Mouse (Mus musculus): Measurements from ENCODE around the gene Cd33. TPM values are rescaled to one million over a fixed set of nuclear protein-coding genes. Genes with fewer than 3 reads are reported as not detected.

Cd33 gene
- total RNA-seq (2021) (1 to 10 TPM; 2.4 to 3.5 TPM), polyA plus RNA-seq (2012; rRNA removed) (7.6 and 7.9 TPM in 2 replicates)
- long read RNA-seq = 0 reads

DNA sequence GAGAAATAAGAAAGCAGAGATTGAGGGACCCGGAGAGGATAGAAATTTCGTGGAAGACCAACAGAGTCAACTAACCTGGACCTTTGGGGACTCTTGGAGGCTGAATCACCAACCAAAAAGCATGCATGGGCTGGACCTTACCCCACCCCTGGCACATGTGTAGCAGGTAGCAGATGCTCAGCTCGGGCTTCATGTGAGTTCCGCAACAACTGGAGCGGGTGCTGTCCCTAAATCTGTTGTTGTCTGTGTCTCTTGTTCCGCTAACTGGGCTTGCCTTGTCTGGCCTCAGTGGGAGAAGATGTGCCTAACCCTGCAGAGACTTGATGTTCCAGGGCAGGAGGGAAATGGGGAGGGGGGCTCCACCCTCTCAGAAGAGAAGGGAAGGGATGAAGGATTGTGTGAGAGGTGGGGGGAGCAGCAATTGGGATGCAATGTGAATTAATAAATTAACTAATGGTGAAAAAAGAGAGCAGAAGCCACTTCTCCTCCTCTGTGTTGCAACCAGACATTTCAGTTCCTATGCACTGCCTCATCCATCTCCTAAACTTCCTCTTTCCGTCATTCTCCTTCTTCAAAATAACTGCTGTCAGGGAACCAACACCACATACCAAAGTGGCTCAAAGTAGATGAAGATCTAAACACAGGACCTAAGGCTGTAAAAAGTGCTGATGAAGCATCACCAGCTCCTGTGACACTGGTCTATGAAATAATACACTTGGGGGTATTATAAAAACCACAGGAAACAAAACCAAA is at the start of gene Cd33:
Gene Cd33 (minus strand): TSS at position 204 of the 753 bp plus-strand sequence.
- Histone ChIP-seq H3K36me3 (ENCODE audit: control insufficient read depth, insufficient read depth, low read length) (no peaks in the 10 kb centered on the region), H3K27ac (no peak within 1 kb of the TSS), H3K79me2 (replicated peaks; ENCODE audit: control insufficient read depth, insufficient read depth, low read length) (no peaks in the 10 kb centered on the region), H3K9ac (ENCODE audit: low read depth, low read length) (no peak within 1 kb of the TSS), H3K4me3 (no peak within 1 kb of the TSS), H3K4me1 (ENCODE audit: control insufficient read depth, insufficient read depth, low read length) (no peaks in the 10 kb centered on the region), H3K27me3 (ENCODE audit: control insufficient read depth, insufficient read depth, low read length) (no peaks in the 10 kb centered on the region; the same call in 1 of the 2 replicates)
- WGBS = 57% methylated on average over 7 of the region's 7 CpGs
- intact Hi-C loops (cut with DNase I) = no loop called here
- no peak for TF ChIP-seq EP300 (IDR thresholded peaks at IDR 0.05; ENCODE audit: insufficient read depth, low read depth, low read length)
- no peak for TF ChIP-seq CTCF (IDR thresholded peaks at IDR 0.05)
- no peak for TF ChIP-seq POLR2A (IDR thresholded peaks at IDR 0.05; ENCODE audit: insufficient read depth, low read depth, low read length)
- DNase-seq = peak in 1 of 2 experiments; percentile 47

DNA sequence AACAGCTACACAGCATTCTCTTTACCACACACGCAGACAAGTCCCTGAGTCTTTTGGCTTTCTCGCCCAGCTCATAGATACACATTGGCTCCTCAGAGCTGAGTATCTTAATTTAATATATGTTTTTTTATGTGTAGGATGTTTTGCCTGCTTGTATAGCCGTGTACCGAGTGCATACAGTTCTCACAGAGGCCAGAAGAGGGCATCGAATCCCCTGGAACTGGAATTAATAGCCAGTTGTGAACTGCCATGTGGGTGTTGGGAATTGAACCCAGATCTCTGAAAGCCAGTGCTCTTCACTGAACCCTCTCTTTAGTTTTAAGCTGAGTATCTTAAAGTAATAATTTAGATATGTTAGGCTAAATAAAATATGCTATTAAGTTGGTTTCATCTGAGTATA is 40.6 kb upstream of the Cd33 start:
- Histone ChIP-seq H3K27me3 (ENCODE audit: control insufficient read depth, insufficient read depth, low read length) (no peaks in the 10 kb centered on the region), H3K4me1 (ENCODE audit: control insufficient read depth, insufficient read depth, low read length) (peaks cover 5% of the 10 kb centered on the region), H3K4me3 (no peak overlapping the region), H3K36me3 (ENCODE audit: control insufficient read depth, insufficient read depth, low read length) (peaks cover 2% of the 10 kb centered on the region), H3K9ac (ENCODE audit: low read depth, low read length) (no peak overlapping the region), H3K27ac (no peak overlapping the region), H3K79me2 (replicated peaks; ENCODE audit: control insufficient read depth, insufficient read depth, low read length) (no peaks in the 10 kb centered on the region)
- 91% methylated on average over 5 of the region's 5 CpGs for WGBS
- intact Hi-C loops (cut with DNase I) = loop anchor here (5.0 to 10.0 kb wide), 2 partner anchors 137 to 310 kb away; no protein-coding TSS in a partner anchor
- no peak for DNase-seq
- no peak for TF ChIP-seq EP300 (IDR thresholded peaks at IDR 0.05; ENCODE audit: insufficient read depth, low read depth, low read length)
- TF ChIP-seq POLR2A (IDR thresholded peaks at IDR 0.05; ENCODE audit: insufficient read depth, low read depth, low read length) = no peak
- peak; percentile 48 for TF ChIP-seq CTCF (IDR thresholded peaks at IDR 0.05)

DNA sequence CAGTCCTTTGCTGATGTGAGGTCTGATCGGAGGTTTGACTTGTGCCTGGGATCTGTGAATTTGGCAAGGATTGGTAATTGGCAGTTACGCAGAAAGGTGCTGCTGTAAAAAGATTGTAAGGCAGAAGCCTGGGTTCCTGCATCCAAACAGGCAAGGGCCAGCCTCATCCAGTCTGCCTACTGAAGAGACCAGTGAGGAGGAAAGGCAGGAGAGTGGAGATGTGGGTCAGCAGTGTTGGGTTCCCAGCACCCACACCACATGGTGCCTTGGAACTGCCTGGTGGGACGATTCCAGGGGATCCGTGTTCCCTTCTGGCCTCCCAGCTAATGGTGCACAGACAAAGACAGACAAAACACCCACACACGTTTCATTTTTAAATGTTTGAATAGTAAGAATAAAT is 36.3 kb upstream of the Cd33 start:
- intact Hi-C loops (cut with DNase I) = loop anchor here (2.0 to 10.0 kb wide), 3 partner anchors 90 to 314 kb away; no protein-coding TSS in a partner anchor
- Histone ChIP-seq H3K4me3 (peak overlapping the region; percentile 84), H3K27ac (no peak overlapping the region), H3K27me3 (ENCODE audit: control insufficient read depth, insufficient read depth, low read length) (no peaks in the 10 kb centered on the region), H3K36me3 (ENCODE audit: control insufficient read depth, insufficient read depth, low read length) (no peaks in the 10 kb centered on the region; the same call in 1 of the 2 replicates), H3K79me2 (replicated peaks; ENCODE audit: control insufficient read depth, insufficient read depth, low read length) (no peaks in the 10 kb centered on the region), H3K4me1 (ENCODE audit: control insufficient read depth, insufficient read depth, low read length) (peaks cover 7% of the 10 kb centered on the region), H3K9ac (ENCODE audit: low read depth, low read length) (no peak overlapping the region; the same call in 1 of the 2 replicates)
- WGBS = 53% methylated on average over 5 of the region's 5 CpGs
- no peak for DNase-seq
- no peak for TF ChIP-seq CTCF (IDR thresholded peaks at IDR 0.05)
- TF ChIP-seq EP300 (IDR thresholded peaks at IDR 0.05; ENCODE audit: insufficient read depth, low read depth, low read length) = no peak
- TF ChIP-seq POLR2A (IDR thresholded peaks at IDR 0.05; ENCODE audit: insufficient read depth, low read depth, low read length) = no peak

DNA sequence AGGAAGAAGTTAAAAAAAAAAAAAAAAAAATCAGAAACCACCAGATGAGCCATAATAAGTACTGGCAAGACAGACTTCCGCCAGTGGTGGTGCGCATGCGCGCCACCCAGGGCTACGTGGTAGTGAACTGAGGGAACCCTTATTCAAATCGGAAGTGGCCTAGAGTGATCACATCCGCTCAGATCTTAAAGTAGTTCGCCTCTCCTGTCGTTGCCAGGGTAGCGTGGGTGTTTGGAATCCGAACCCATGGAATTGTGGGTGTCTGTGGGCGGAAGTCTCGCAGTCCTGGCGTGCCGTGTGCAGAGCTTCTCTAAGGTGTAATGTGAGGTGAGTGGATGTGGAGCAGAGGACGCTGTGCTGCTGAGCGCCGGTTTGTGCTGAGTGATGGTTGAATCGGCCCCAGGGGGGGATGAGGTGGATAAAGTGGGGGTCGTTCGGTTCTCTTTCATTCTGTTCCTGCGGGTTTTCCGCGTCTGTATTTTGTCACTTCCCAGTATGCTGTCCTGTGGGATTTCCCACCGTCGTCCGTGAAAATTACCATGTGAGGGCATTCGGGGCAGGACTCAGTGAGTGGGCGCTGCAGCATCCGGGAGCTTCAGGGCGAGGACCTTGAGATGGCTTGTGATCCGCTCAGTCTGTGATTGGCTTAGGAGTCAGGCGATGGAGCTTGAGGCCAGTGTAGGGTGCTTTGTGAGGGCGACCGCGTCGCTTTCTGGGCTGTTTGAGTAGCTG is 35.4 kb upstream of the Cd33 start, which contains the start of gene Zfp719:
Gene Zfp719 (plus strand): TSS at position 171 of the 732 bp plus-strand sequence.
- DNase-seq = peak; percentile 87 to 93
- H3K36me3 ChIP-seq (ENCODE audit: control insufficient read depth, insufficient read depth, low read length) = no peaks in the 10 kb centered on the region; the same call in 1 of the 2 replicates
- H3K4me3 ChIP-seq = peak within 1 kb of the TSS; percentile 84
- peaks cover 7% of the 10 kb centered on the region for H3K4me1 ChIP-seq (ENCODE audit: control insufficient read depth, insufficient read depth, low read length)
- no peak for TF ChIP-seq CTCF (IDR thresholded peaks at IDR 0.05)
- peak; percentile 84 for TF ChIP-seq EP300 (IDR thresholded peaks at IDR 0.05; ENCODE audit: insufficient read depth, low read depth, low read length)
- TF ChIP-seq POLR2A (IDR thresholded peaks at IDR 0.05; ENCODE audit: insufficient read depth, low read depth, low read length) = peak; percentile 74
- no peaks in the 10 kb centered on the region for H3K79me2 ChIP-seq (replicated peaks; ENCODE audit: control insufficient read depth, insufficient read depth, low read length)
- peak within 1 kb of the TSS; percentile 88 for H3K27ac ChIP-seq
- H3K9ac ChIP-seq (ENCODE audit: low read depth, low read length) = peak within 1 kb of the TSS; percentile 41
- intact Hi-C loops (cut with DNase I) = loop anchor here (2.0 to 10.0 kb wide), 6 partner anchors 17 to 315 kb away; partner anchors contain the start of genes Klk10 and Zfp658
- H3K27me3 ChIP-seq (ENCODE audit: control insufficient read depth, insufficient read depth, low read length) = no peaks in the 10 kb centered on the region
- under 1% methylated on average over 37 of the region's 37 CpGs for WGBS

DNA sequence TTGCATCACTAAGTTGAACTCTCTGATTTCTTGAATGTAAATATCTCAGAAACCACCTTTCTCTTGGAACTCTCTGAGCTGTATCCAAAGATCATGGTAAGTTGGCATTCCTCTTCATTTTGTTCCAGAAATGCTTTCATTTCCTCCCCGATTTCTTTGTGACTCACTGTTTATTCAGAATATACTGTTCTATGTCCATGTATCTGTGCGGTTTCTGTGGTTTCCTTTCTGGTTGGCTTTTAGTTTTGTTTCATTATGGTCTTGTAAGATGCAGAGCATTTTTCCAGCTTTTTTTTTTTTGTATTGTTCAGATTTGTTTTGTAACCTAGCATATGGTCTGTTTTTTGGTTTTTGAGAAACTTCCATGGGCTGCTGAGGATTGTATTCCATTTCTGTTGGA is 27.0 kb upstream of the Cd33 start:
- Histone ChIP-seq H3K79me2 (replicated peaks; ENCODE audit: control insufficient read depth, insufficient read depth, low read length) (no peaks in the 10 kb centered on the region), H3K4me1 (ENCODE audit: control insufficient read depth, insufficient read depth, low read length) (no peaks in the 10 kb centered on the region), H3K9ac (ENCODE audit: low read depth, low read length) (no peak overlapping the region), H3K4me3 (no peak overlapping the region), H3K36me3 (ENCODE audit: control insufficient read depth, insufficient read depth, low read length) (no peaks in the 10 kb centered on the region), H3K27ac (no peak overlapping the region), H3K27me3 (ENCODE audit: control insufficient read depth, insufficient read depth, low read length) (no peaks in the 10 kb centered on the region)
- WGBS = 92% methylated on average over 2 of the region's 2 CpGs
- no peak for DNase-seq
- TF ChIP-seq CTCF (IDR thresholded peaks at IDR 0.05) = no peak
- TF ChIP-seq POLR2A (IDR thresholded peaks at IDR 0.05; ENCODE audit: insufficient read depth, low read depth, low read length) = no peak
- no peak for TF ChIP-seq EP300 (IDR thresholded peaks at IDR 0.05; ENCODE audit: insufficient read depth, low read depth, low read length)
- intact Hi-C loops (cut with DNase I) = loop anchor here (10.0 kb wide), 1 partner anchor 214 kb away; the partner anchor contains the start of gene Klk10
